Mouse (Mus musculus): Measurements from ENCODE around the gene Gm10392. TPM values are rescaled to one million over a fixed set of nuclear protein-coding genes. Genes with fewer than 3 reads are reported as not detected.
A peak's percentile ranks its signal among the peaks of the same experiment; 100 is the strongest.

Gm10392 gene
- polyA plus RNA-seq, 1 experiment, result 3.2 TPM

GRCm38 (mm10) chr11:77493512-77494343 lies 25.3 kb downstream of the Gm10392 start, which contains the start of gene Git1:
Gene Git1, plus strand, starts transcription at chr11:77493562.
- no peaks in the 10 kb centered on the region; the same call in 1 of the 2 replicates for H3K27me3 ChIP-seq (ENCODE audit: control insufficient read depth, insufficient read depth, low read length)
- H3K4me1 ChIP-seq (replicated peaks; ENCODE audit: control insufficient read depth, insufficient read depth, low read length), result peaks cover 41% of the 10 kb centered on the region
- TF ChIP-seq CTCF (IDR thresholded peaks at IDR 0.05; ENCODE audit: borderline replicate concordance, control insufficient read depth, extremely low read depth, insufficient read depth, low read length, poor library complexity) (no peak), POLR2A (IDR thresholded peaks at IDR 0.05; ENCODE audit: control insufficient read depth, extremely low read depth, insufficient read depth, low read length, poor library complexity) (no peak)
- peak within 1 kb of the TSS; percentile 2; the same call in 1 of the 2 replicates for H3K27ac ChIP-seq (ENCODE audit: control insufficient read depth, insufficient read depth, low read length)
- peak; percentile 54 for DNase-seq
- no peaks in the 10 kb centered on the region for H3K36me3 ChIP-seq (ENCODE audit: control insufficient read depth, insufficient read depth, low read length)
- WGBS, result 3% methylated on average over 73 of the region's 74 CpGs
- peak within 1 kb of the TSS; percentile 72 for H3K4me3 ChIP-seq (ENCODE audit: control insufficient read depth, insufficient read depth, low read length)

- TF ChIP-seq CTCF (IDR thresholded peaks at IDR 0.05; ENCODE audit: borderline replicate concordance, control insufficient read depth, extremely low read depth, insufficient read depth, low read length, poor library complexity), result peak; percentile 74; the same call in 1 of the 2 replicates
- peak; percentile 73 for TF ChIP-seq POLR2A (IDR thresholded peaks at IDR 0.05; ENCODE audit: control insufficient read depth, extremely low read depth, insufficient read depth, low read length, poor library complexity)
- Histone ChIP-seq H3K27ac (ENCODE audit: control insufficient read depth, insufficient read depth, low read length) (peak overlapping the region; percentile 2; the same call in 1 of the 2 replicates), H3K36me3 (ENCODE audit: control insufficient read depth, insufficient read depth, low read length) (no peaks in the 10 kb centered on the region), H3K4me1 (replicated peaks; ENCODE audit: control insufficient read depth, insufficient read depth, low read length) (peaks cover 44% of the 10 kb centered on the region), H3K4me3 (ENCODE audit: control insufficient read depth, insufficient read depth, low read length) (peak overlapping the region; percentile 61), H3K27me3 (ENCODE audit: control insufficient read depth, insufficient read depth, low read length) (no peaks in the 10 kb centered on the region; the same call in 1 of the 2 replicates)
- DNase-seq, result peak; percentile 93
- 1% methylated on average over 31 of the region's 32 CpGs for WGBS
Measured at GRCm38 (mm10) chr11:77492911-77493332, 26.1 kb downstream of the Gm10392 start.

DNA sequence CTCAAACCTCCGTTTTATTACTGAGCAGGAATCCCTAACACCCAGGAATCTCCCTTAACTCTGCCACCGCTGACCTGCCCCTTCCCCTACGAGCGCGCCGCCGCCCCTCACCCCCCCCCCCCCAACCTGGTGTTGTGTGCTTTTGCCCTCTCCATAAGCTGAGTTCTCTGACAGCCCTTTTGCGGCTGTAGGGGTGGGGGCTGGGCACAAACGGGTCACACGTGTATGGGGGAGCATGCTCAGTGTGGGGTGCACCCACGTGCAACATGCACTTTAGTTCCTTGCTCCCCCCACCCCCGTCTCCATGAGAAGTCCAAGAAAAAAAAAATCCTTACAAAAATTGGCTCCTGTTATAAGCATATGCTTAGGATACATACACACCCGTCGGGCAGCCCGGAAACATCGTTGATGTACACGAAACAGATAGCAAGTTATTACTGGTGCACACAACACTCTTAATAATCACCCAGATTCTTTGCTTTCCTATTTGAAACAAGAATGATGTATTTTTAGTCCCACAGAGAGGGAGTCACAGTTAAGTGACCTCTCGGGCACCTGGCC lies 26.6 kb downstream of the Gm10392 start:
- no peaks in the 10 kb centered on the region for H3K36me3 ChIP-seq (ENCODE audit: control insufficient read depth, insufficient read depth, low read length)
- under 1% methylated on average over 18 of the region's 18 CpGs for WGBS
- TF ChIP-seq CTCF (IDR thresholded peaks at IDR 0.05; ENCODE audit: borderline replicate concordance, control insufficient read depth, extremely low read depth, insufficient read depth, low read length, poor library complexity) (no peak), POLR2A (IDR thresholded peaks at IDR 0.05; ENCODE audit: control insufficient read depth, extremely low read depth, insufficient read depth, low read length, poor library complexity) (no peak)
- H3K27me3 ChIP-seq (ENCODE audit: control insufficient read depth, insufficient read depth, low read length), result no peaks in the 10 kb centered on the region; the same call in 1 of the 2 replicates
- H3K27ac ChIP-seq (ENCODE audit: control insufficient read depth, insufficient read depth, low read length), result peak overlapping the region; percentile 2; the same call in 1 of the 2 replicates
- H3K4me1 ChIP-seq (replicated peaks; ENCODE audit: control insufficient read depth, insufficient read depth, low read length), result peaks cover 43% of the 10 kb centered on the region
- peak; percentile 59 for DNase-seq
- H3K4me3 ChIP-seq (ENCODE audit: control insufficient read depth, insufficient read depth, low read length), result peak overlapping the region; percentile 61

DNA sequence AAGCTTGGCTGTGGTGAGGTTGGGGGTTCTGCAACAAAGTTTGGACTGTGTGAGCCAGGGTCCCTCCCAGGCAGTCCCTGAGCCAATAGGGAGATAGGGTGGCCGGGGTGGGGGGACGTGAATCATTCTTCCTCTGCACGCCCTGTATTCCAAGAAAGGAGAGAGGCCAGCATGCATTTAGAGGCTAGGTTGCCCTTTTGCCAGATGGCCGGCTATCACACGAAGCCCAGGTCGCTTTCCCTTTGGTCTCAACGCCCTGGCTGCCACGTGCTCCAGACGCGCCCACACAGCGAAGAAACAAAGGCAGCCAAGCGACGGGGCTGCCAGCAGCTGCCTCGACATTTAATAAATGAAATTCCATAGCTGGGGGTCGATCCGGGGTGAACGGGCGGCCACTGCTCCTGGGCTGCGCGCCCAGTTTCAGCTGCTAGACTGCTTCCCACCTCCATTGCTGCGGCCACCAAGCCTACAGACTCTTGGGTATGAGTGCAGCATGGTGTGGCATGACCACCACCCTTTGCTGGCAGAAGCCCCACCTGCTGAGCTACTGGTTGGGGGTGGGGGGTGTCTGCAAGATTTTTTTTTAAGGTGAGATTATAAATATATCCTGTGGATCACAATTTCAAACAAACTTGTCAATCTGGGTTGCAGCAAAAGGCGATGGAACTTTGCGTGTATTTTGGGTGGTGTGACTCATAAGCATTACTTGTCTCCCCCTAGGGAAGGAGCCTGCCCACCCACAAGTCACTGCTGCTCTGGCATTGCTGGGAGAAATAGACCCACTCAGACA lies 27.3 kb downstream of the Gm10392 start:
- Histone ChIP-seq H3K27me3 (ENCODE audit: control insufficient read depth, insufficient read depth, low read length) (no peaks in the 10 kb centered on the region; the same call in 1 of the 2 replicates), H3K36me3 (ENCODE audit: control insufficient read depth, insufficient read depth, low read length) (no peaks in the 10 kb centered on the region), H3K4me1 (replicated peaks; ENCODE audit: control insufficient read depth, insufficient read depth, low read length) (peaks cover 43% of the 10 kb centered on the region), H3K27ac (ENCODE audit: control insufficient read depth, insufficient read depth, low read length) (no peak overlapping the region), H3K4me3 (ENCODE audit: control insufficient read depth, insufficient read depth, low read length) (peak overlapping the region; percentile 18)
- under 1% methylated on average over 23 of the region's 23 CpGs for WGBS
- DNase-seq, result peak; percentile 33
- TF ChIP-seq CTCF (IDR thresholded peaks at IDR 0.05; ENCODE audit: borderline replicate concordance, control insufficient read depth, extremely low read depth, insufficient read depth, low read length, poor library complexity) (no peak), POLR2A (IDR thresholded peaks at IDR 0.05; ENCODE audit: control insufficient read depth, extremely low read depth, insufficient read depth, low read length, poor library complexity) (no peak)

- under 1% methylated on average over 13 of the region's 13 CpGs for WGBS
- no peaks in the 10 kb centered on the region for H3K36me3 ChIP-seq (ENCODE audit: control insufficient read depth, insufficient read depth, low read length)
- no peaks in the 10 kb centered on the region; the same call in 1 of the 2 replicates for H3K27me3 ChIP-seq (ENCODE audit: control insufficient read depth, insufficient read depth, low read length)
- H3K4me3 ChIP-seq (ENCODE audit: control insufficient read depth, insufficient read depth, low read length), result peak overlapping the region; percentile 18; the same call in 1 of the 2 replicates
- TF ChIP-seq POLR2A (IDR thresholded peaks at IDR 0.05; ENCODE audit: control insufficient read depth, extremely low read depth, insufficient read depth, low read length, poor library complexity) (no peak), CTCF (IDR thresholded peaks at IDR 0.05; ENCODE audit: borderline replicate concordance, control insufficient read depth, extremely low read depth, insufficient read depth, low read length, poor library complexity) (peak; percentile 97)
- H3K4me1 ChIP-seq (replicated peaks; ENCODE audit: control insufficient read depth, insufficient read depth, low read length), result peaks cover 45% of the 10 kb centered on the region
- no peak overlapping the region for H3K27ac ChIP-seq (ENCODE audit: control insufficient read depth, insufficient read depth, low read length)
- DNase-seq, result peak; percentile 95
Measured at GRCm38 (mm10) chr11:77491123-77491501, 27.9 kb downstream of the Gm10392 start.

- no peaks in the 10 kb centered on the region; the same call in 1 of the 2 replicates for H3K27me3 ChIP-seq (ENCODE audit: control insufficient read depth, insufficient read depth, low read length)
- no peak for DNase-seq
- no peaks in the 10 kb centered on the region for H3K36me3 ChIP-seq (ENCODE audit: control insufficient read depth, insufficient read depth, low read length)
- WGBS, result 76% methylated on average over 6 of the region's 6 CpGs
- TF ChIP-seq CTCF (IDR thresholded peaks at IDR 0.05; ENCODE audit: borderline replicate concordance, control insufficient read depth, extremely low read depth, insufficient read depth, low read length, poor library complexity) (no peak), POLR2A (IDR thresholded peaks at IDR 0.05; ENCODE audit: control insufficient read depth, extremely low read depth, insufficient read depth, low read length, poor library complexity) (no peak)
- no peak overlapping the region for H3K27ac ChIP-seq (ENCODE audit: control insufficient read depth, insufficient read depth, low read length)
- peaks cover 47% of the 10 kb centered on the region for H3K4me1 ChIP-seq (replicated peaks; ENCODE audit: control insufficient read depth, insufficient read depth, low read length)
- no peak overlapping the region for H3K4me3 ChIP-seq (ENCODE audit: control insufficient read depth, insufficient read depth, low read length)
Measured at GRCm38 (mm10) chr11:77490451-77490850, 28.5 kb downstream of the Gm10392 start.
